Mouse (Mus musculus) liver, embryonic 11.5 days (tissue): ENCODE results near the gene Zrsr1. TPM values are rescaled to one million over a fixed set of nuclear protein-coding genes. Genes with fewer than 3 reads are reported as not detected.

Experiments used
- polyA plus RNA-seq: library from polyadenylated mRNA; unstranded; fragments of >200 nt; fragmentation: Nextera tagmentation; extraction: Ambion mirVana; gene quantifications from 2 replicates; pipeline ENCODE4 v1.2.1, GENCODE M21; 2014

The Zrsr1 gene
- polyA plus RNA-seq, 1 experiment from 2014 or later, result 1.7 TPM

Other genes with a start within 250 kb of the Zrsr1 start
- gene B3gnt2, start 111.0 kb upstream of the Zrsr1 start, polyA plus RNA-seq, result 3.9 and 6.6 TPM in 2 replicates
- gene Gm28048, start 10.1 kb downstream of the Zrsr1 start, polyA plus RNA-seq, result 17.7 and 20.0 TPM in 2 replicates
- gene Commd1, start 10.4 kb downstream of the Zrsr1 start, polyA plus RNA-seq, result 331 and 333 TPM in 2 replicates
- gene Cct4, start 18.5 kb downstream of the Zrsr1 start, polyA plus RNA-seq, result 399 and 436 TPM in 2 replicates
- 1.1 and 1.9 TPM in 2 replicates for gene Fam161a, start 35.5 kb downstream of the Zrsr1 start, polyA plus RNA-seq